22 mouse cellular contexts compared by ENCODE assay signal in the genomic region with DNA sequence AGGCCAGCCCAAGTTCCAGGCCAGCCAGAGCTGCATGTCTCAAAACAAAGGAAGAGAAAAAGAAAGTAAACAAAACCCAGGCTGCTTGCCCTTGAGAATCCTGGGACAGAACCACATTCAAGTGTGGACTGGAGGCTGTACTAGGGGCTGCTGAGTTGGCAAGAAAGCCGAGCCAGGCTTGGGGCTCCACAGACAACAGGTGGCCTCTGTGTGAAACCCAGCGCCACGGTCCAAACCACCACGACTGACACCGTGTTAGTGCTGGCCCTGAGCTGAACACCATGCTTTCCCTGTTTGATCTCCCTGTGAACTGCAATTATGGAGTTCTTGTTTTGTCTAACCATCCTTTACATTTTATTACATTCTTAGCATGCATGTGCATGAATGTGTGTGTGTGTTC.
"Had no signal": no experiment of that assay in that cellular context is flagged by ENCODE, and none has a peak within 500 bp of the region (broad histone marks: within the 10 kb centered on the region; RNA-seq: fewer than 3 reads in every experiment).

No protein-coding gene starts in this region.

- H3K4me1 ChIP-seq: hindbrain, embryonic 15.5 days; liver, embryonic 12.5 days had no signal

- H3K9me3 ChIP-seq: hindbrain, embryonic 13.5 days; hindbrain, embryonic 15.5 days; kidney, embryonic 15.5 days; limb, embryonic 15.5 days; liver, embryonic 12.5 days had no signal

- H3K4me2 ChIP-seq: heart, embryonic 11.5 days; hindbrain, embryonic 13.5 days; hindbrain, embryonic 15.5 days; kidney, embryonic 15.5 days; limb, embryonic 15.5 days; liver, embryonic 12.5 days had no signal

- H3K27ac ChIP-seq: heart, adult 2 months; hindbrain, embryonic 13.5 days; hindbrain, embryonic 15.5 days; hindbrain, postnatal 0 days; kidney, embryonic 15.5 days; kidney, postnatal 0 days; limb, embryonic 15.5 days; liver, embryonic 12.5 days; liver, embryonic 14.5 days had no signal

- H3K36me3 ChIP-seq: hindbrain, embryonic 13.5 days; hindbrain, embryonic 15.5 days; limb, embryonic 15.5 days; liver, embryonic 12.5 days had no signal

- DNase-seq: gastrocnemius, postnatal 14 days; gastrocnemius, postnatal 36 days; heart, adult 11 months; heart, adult 2 months; heart, postnatal 10 days; heart, postnatal 36 days; kidney, adult 11 months; kidney, adult 9 months; kidney, postnatal 14 days; layer of hippocampus, adult 9-11 months; layer of hippocampus, postnatal 36 days; left cerebral cortex, postnatal 4 days had no signal

- H3K27me3 ChIP-seq: hindbrain, embryonic 13.5 days; hindbrain, embryonic 15.5 days; kidney, embryonic 15.5 days; limb, embryonic 15.5 days; liver, embryonic 12.5 days had no signal

- H3K9ac ChIP-seq: hindbrain, embryonic 13.5 days; hindbrain, embryonic 15.5 days; kidney, embryonic 15.5 days; limb, embryonic 15.5 days; liver, embryonic 12.5 days; liver, embryonic 14.5 days had no signal

- H3K4me3 ChIP-seq: heart, adult 2 months; hindbrain, embryonic 13.5 days; hindbrain, embryonic 15.5 days; kidney, embryonic 15.5 days; limb, embryonic 15.5 days; liver, embryonic 12.5 days had no signal

- ATAC-seq: hindbrain, postnatal 0 days; intestine, embryonic 16.5 days; liver, embryonic 12.5 days had no signal
